Mouse (Mus musculus) lung, adult 2 months (tissue): ENCODE data around the gene Clcn2.

Experiments used
- CTCF ChIP-seq: fragments of 200-500 bp; IDR thresholded peaks from 2 replicates; pipeline ENCODE4 v1.5.1; 2011; ENCODE audit warnings: mild to moderate bottlenecking, low read length, control low read depth; ENCODE audit not compliant: insufficient read depth
- POLR2A ChIP-seq: fragments of 200-500 bp; IDR thresholded peaks from 2 replicates; pipeline ENCODE4 v1.6.1; 2011; ENCODE audit warnings: low read depth, mild to moderate bottlenecking, control low read depth, low read length, borderline replicate concordance; ENCODE audit errors: extremely low read depth

DNA sequence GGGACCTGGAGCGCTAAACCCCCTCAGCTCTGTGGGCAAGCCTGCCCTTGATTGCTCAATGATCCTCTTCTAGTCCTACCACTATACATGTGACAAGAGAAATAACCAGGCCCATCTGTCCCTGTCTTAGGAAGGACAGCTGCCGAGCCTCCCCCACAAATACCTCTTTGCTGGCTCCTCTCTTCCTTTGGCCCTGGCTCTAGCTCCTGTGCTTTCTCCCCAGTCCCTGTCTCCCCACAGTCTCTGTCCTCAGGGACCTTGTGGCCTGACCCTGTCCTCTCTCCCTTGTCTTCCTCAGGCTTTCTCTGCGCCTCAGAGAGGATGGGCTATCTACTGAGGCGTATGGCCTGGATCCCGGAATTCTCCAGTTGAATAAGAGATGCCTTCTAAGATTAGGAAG is 14.1 kb upstream of the Clcn2 start:
- TF ChIP-seq CTCF (no peak), POLR2A (no peak)
